Mouse (Mus musculus) lung, embryonic 16.5 days (tissue): ENCODE results near the gene Slc9a7. TPM values are rescaled to one million over a fixed set of nuclear protein-coding genes. Genes with fewer than 3 reads are reported as not detected.

Experiments used
- ATAC-seq: fragments of 200-750 bp; cut with Nextera tagmentation; 2 replicates; pipeline ENCODE4 v1.8.0; 2017; ENCODE audit warnings: low read depth, mild to moderate bottlenecking, moderate library complexity
- H3K27ac ChIP-seq: fragments of 300-500 bp; sonication (generic); 2 replicates; pipeline ENCODE4 v1.5.1; 2014; ENCODE audit warnings: mild to moderate bottlenecking, control low read depth, low read length
- H3K27me3 ChIP-seq: fragments of 300-500 bp; sonication (generic); 2 replicates; pipeline ENCODE4 v1.6.1; 2014; ENCODE audit warnings: low read depth, low read length, mixed read lengths; ENCODE audit not compliant: control insufficient read depth, insufficient read depth
- H3K36me3 ChIP-seq: fragments of 300-500 bp; sonication (generic); 2 replicates; pipeline ENCODE4 v1.6.1; 2014; ENCODE audit warnings: low read length; ENCODE audit not compliant: control insufficient read depth, insufficient read depth
- H3K4me1 ChIP-seq: fragments of 300-500 bp; sonication (generic); replicated peaks from 2 replicates; pipeline ENCODE4 v1.6.1; 2014; ENCODE audit warnings: low read length, mixed read lengths; ENCODE audit not compliant: control insufficient read depth, insufficient read depth
- H3K4me2 ChIP-seq: fragments of 300-500 bp; sonication (generic); 2 replicates; pipeline ENCODE4 v1.6.1; 2014; ENCODE audit warnings: low read depth, low read length, control low read depth
- H3K4me3 ChIP-seq: fragments of 300-500 bp; sonication (generic); 2 replicates; pipeline ENCODE4 v1.5.1; 2014; ENCODE audit warnings: mild to moderate bottlenecking, low read length, control low read depth
- H3K9ac ChIP-seq: fragments of 300-500 bp; sonication (generic); 2 replicates; pipeline ENCODE4 v1.6.1; 2014; ENCODE audit warnings: low read length, control low read depth
- H3K9me3 ChIP-seq: fragments of 300-500 bp; sonication (generic); 2 replicates; pipeline ENCODE4 v1.6.1; 2016; ENCODE audit warnings: low read length; ENCODE audit not compliant: control insufficient read depth
- WGBS: fragments of 180-500 bp; shearing (Covaris S2); extraction: QIAGEN DNeasy Blood & Tissue Kit; methylation state at CpG from one replicate; pipeline ENCODE4 v1.1.7; 2014; 5-methylcytosine and 5-hydroxymethylcytosine counted together
- polyA plus RNA-seq: library from polyadenylated mRNA; unstranded; fragments of >200 nt; fragmentation: Nextera tagmentation; extraction: Ambion mirVana; gene quantifications from 2 replicates; pipeline ENCODE4 v1.2.1, GENCODE M21; 2015

Slc9a7 gene
- polyA plus RNA-seq, 1 experiment from 2014 or later, result 1.2 TPM

DNA sequence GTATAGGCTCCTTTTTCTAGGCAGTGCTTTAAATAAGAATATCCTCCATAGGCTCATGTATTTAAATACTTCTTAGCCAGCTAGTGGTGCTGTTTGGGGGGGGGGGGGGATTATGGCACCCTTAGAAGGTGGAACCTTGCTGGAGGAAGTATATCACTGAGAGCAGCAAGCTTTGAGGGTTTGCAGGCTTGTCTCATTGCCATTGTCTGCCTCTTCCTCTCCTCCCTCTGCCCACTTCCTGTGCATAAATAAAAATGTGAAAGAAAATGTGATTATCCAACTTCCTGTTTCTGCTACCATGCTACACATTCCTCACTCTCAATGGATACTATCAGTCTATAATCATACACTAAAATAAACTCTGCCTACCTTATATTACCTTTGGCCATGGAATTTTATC lies 123.2 kb downstream of the Slc9a7 start:
- no peaks in the 10 kb centered on the region for H3K9me3 ChIP-seq
- no peaks in the 10 kb centered on the region for H3K36me3 ChIP-seq
- no peak overlapping the region for H3K4me3 ChIP-seq
- H3K4me1 ChIP-seq, result no peaks in the 10 kb centered on the region
- no peak overlapping the region for H3K4me2 ChIP-seq
- ATAC-seq, result no peak
- H3K27ac ChIP-seq, result no peak overlapping the region
- no peaks in the 10 kb centered on the region for H3K27me3 ChIP-seq
- no peak overlapping the region for H3K9ac ChIP-seq

DNA sequence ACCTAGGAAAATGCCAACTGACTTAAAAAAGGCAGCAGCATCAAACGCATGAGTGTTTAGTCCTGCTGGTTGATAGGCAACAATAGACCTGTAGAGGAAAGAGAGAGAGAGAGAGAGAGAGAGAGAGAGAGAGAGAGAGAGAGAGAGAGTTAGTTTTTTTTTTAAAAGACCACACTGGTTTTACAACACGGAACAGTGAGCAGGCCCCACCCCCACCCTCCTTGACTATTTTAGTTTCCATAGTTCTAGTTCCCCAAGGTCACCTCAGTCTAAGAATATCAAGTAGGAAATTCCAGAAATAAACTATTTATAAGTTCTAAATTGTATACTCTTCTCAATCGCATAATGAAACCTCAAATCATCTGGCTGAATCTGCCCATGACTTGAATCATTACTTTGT lies 126.6 kb downstream of the Slc9a7 start:
- WGBS, result 57% methylated on average over 3 of the region's 3 CpGs
- Histone ChIP-seq H3K36me3 (no peaks in the 10 kb centered on the region), H3K27me3 (no peaks in the 10 kb centered on the region), H3K9ac (no peak overlapping the region), H3K4me3 (no peak overlapping the region), H3K4me2 (no peak overlapping the region), H3K9me3 (no peaks in the 10 kb centered on the region), H3K4me1 (no peaks in the 10 kb centered on the region), H3K27ac (no peak overlapping the region)
- ATAC-seq, result no peak

DNA sequence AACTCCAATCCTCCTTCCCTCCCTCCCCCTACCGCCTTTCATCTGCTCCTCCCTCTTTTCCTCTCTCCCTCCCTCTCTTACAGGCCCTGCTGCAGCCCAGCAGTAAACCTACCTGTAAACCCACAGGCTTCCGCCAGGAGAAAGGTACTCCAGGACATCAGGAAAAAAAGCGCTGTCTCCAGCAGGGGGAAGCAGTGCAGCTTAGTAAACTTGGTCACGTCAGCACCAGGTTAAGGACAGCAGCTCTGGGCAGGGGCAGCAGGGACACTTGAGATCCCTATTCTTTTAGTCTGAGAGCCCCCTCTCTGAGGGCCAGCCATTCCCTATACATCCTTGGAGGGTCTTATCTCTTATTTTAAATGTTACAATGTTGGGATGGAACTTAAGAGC lies 129.3 kb downstream of the Slc9a7 start:
- Histone ChIP-seq H3K4me2 (no peak overlapping the region), H3K4me3 (no peak overlapping the region), H3K9ac (no peak overlapping the region), H3K4me1 (no peaks in the 10 kb centered on the region), H3K27me3 (no peaks in the 10 kb centered on the region), H3K36me3 (no peaks in the 10 kb centered on the region), H3K27ac (no peak overlapping the region), H3K9me3 (no peaks in the 10 kb centered on the region)
- ATAC-seq, result peak; percentile 81
- 15% methylated on average over 4 of the region's 4 CpGs for WGBS

DNA sequence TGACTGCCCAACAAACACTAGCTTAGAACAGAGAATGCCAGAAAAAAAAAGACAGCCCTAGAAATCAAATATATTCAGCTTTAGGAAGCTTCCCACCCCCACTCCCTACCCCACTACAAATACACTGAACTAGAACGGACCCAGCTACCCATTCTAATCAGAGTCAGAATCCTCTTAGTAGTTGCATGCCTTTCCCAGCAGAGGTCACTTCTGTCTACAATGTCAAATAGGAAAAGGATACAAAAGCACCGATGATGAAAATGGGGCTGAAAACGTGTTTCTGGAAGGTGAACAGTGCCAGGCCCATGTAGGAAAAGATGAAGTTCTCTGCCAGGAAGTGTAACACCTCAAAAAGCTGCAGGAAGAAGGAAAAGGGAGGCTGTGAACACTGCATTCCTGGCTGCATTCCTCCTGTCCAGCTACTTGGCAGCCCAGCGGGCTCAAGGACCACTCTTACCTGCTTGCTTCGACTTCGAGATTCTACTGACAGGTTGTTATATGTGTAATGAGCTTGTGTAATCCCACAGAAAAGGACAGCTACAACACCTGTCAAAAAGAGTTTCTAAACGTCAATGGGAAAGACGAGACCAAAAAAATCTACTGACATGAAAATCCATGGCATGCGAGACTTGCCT lies 129.8 kb downstream of the Slc9a7 start:
- H3K9ac ChIP-seq, result no peak overlapping the region
- ATAC-seq, result peak; percentile 71
- no peaks in the 10 kb centered on the region for H3K9me3 ChIP-seq
- H3K36me3 ChIP-seq, result no peaks in the 10 kb centered on the region
- WGBS, result 31% methylated on average over 9 of the region's 9 CpGs
- H3K4me2 ChIP-seq, result no peak overlapping the region
- H3K4me1 ChIP-seq, result no peaks in the 10 kb centered on the region
- H3K4me3 ChIP-seq, result no peak overlapping the region
- no peaks in the 10 kb centered on the region for H3K27me3 ChIP-seq
- no peak overlapping the region for H3K27ac ChIP-seq

DNA sequence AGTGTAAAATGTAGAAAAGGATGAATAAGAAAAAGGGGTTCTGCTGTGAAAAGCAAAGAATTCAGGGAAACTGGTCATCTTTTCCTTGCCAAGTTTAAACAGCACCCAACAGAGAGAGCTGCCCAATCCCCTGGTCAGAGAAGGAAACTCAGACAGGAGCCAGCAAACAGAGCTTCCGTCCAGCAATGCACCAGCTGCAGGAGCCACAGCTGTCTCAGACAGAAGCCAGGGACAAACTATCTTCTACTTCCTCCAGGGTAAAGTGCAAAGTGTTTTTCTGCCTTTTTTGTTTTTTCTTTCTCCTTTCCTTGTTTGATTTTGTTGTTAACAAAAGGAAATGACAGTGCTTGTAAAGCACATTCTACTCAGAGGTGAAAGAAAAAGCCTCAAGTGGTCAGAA lies 131.3 kb downstream of the Slc9a7 start:
- Histone ChIP-seq H3K4me1 (no peaks in the 10 kb centered on the region), H3K27ac (no peak overlapping the region), H3K27me3 (no peaks in the 10 kb centered on the region), H3K9me3 (no peaks in the 10 kb centered on the region), H3K4me3 (no peak overlapping the region), H3K4me2 (no peak overlapping the region), H3K36me3 (no peaks in the 10 kb centered on the region), H3K9ac (no peak overlapping the region)
- ATAC-seq, result no peak
- WGBS, result 21% methylated on average over 1 of the region's 1 CpGs

DNA sequence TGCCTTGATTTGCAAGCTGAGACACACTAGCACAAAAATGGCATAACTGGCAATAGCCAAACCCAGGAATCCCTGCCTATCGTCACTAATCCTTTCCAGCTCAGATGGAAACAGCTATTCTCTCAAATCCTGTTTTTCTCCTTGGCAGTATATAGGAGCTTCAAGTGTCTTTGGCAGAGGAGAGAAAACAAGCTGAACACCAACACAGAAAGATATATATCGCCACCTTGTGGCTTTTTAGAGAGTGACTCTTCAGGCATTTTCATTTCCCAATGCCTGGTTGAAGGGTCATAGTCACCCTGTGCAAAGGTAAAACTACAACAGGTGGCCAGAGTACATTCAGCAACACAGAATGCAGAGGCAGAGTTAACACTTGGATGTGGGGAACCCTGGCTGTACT lies 134.1 kb downstream of the Slc9a7 start:
- no peaks in the 10 kb centered on the region for H3K9me3 ChIP-seq
- H3K9ac ChIP-seq, result no peak overlapping the region
- H3K27ac ChIP-seq, result no peak overlapping the region
- WGBS, result 10% methylated on average over 2 of the region's 2 CpGs
- no peaks in the 10 kb centered on the region for H3K4me1 ChIP-seq
- ATAC-seq, result no peak
- H3K27me3 ChIP-seq, result no peaks in the 10 kb centered on the region
- no peak overlapping the region for H3K4me2 ChIP-seq
- no peak overlapping the region for H3K4me3 ChIP-seq
- H3K36me3 ChIP-seq, result no peaks in the 10 kb centered on the region

DNA sequence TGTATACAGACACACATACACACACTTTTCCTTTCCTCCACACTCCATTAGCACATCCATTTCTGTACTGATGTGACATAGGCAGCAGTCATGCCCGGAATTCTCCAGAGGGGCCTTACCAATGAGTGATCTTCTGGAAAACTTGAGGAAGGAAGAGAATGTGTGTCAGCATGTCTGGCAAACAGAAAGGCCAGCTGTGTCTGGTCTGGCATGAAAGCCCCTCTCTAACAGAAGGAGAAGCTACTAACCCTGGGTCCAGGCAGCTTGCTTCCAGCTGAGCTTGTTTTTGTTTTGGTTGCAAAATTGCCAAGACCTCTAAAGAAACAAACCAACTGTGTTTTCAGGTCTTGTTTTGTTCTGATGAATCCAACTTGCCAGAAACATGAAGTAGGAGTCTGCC lies 162.1 kb downstream of the Slc9a7 start:
- Histone ChIP-seq H3K36me3 (no peaks in the 10 kb centered on the region), H3K4me1 (no peaks in the 10 kb centered on the region), H3K9ac (no peak overlapping the region), H3K27me3 (no peaks in the 10 kb centered on the region), H3K27ac (no peak overlapping the region), H3K4me3 (no peak overlapping the region), H3K4me2 (no peak overlapping the region), H3K9me3 (no peaks in the 10 kb centered on the region)
- no peak for ATAC-seq
- 62% methylated on average over 1 of the region's 1 CpGs for WGBS

DNA sequence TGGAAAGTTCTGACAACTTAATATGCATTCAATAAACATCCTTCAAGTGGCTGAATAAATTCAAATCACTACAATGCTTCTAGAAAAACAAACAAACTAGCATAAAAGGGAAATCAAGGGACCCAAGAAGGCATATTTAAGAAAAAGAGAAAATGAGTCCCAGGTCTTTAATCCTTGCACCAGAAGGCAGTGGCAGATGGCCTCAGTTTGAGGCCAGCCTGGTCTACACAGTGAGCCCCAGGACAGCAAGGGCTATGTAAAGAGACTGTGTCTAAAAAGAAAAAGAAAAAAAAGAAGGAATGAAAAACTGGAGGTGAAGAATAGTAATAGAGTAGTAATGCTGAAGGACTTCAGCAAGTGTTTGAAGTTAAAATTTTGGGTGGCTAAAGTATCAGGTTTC lies 162.7 kb downstream of the Slc9a7 start:
- Histone ChIP-seq H3K4me3 (no peak overlapping the region), H3K4me2 (no peak overlapping the region), H3K27ac (no peak overlapping the region), H3K36me3 (no peaks in the 10 kb centered on the region), H3K9me3 (no peaks in the 10 kb centered on the region), H3K27me3 (no peaks in the 10 kb centered on the region), H3K9ac (no peak overlapping the region), H3K4me1 (no peaks in the 10 kb centered on the region)
- ATAC-seq, result no peak

DNA sequence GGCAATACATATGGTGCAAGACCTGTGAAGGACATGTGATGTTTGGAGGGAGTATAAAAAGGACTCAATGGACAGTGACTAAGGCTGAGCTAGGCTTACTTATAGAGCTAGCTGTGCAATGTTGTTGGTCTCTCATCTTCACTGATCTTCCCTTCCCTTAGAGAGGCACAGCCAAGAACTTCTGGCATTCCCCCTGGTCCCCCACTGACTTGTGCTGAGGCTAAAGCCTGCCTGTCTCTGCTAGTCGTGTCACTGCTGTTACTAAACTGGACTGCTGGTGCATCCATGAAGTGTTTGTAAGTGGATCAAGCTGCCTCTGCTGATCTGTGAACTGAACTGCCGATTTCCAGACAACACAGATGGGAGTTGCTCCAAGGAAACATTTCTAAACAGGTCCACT lies 166.1 kb downstream of the Slc9a7 start:
- WGBS, result 42% methylated on average over 2 of the region's 2 CpGs
- ATAC-seq, result no peak
- no peaks in the 10 kb centered on the region for H3K27me3 ChIP-seq
- H3K4me1 ChIP-seq, result no peaks in the 10 kb centered on the region
- H3K36me3 ChIP-seq, result no peaks in the 10 kb centered on the region
- no peak overlapping the region for H3K9ac ChIP-seq
- no peak overlapping the region for H3K4me2 ChIP-seq
- H3K9me3 ChIP-seq, result no peaks in the 10 kb centered on the region
- H3K27ac ChIP-seq, result no peak overlapping the region
- no peak overlapping the region for H3K4me3 ChIP-seq

DNA sequence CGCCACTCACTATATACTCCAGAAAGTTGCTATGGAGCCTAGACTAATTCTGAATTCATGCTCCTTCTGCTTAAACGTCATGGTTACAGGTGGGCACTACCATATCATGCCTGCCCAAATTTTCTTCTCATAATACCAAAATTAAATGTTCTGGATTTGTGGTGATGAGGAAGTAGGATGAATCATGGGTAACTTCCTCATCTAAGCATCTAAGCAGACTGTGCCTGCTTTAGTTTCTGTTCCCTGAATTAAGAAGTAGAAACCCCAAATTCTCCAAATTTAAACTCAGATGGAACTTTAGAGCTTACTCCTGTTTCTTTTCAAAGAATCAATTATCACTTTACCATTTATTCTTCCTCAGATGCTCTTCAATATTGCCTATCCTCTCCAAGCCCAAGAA lies 173.9 kb downstream of the Slc9a7 start:
- Histone ChIP-seq H3K27ac (no peak overlapping the region), H3K9ac (no peak overlapping the region), H3K9me3 (no peaks in the 10 kb centered on the region), H3K4me1 (no peaks in the 10 kb centered on the region), H3K27me3 (no peaks in the 10 kb centered on the region), H3K4me2 (no peak overlapping the region), H3K36me3 (no peaks in the 10 kb centered on the region), H3K4me3 (no peak overlapping the region)
- WGBS, result 66% methylated on average over 2 of the region's 2 CpGs
- no peak for ATAC-seq
